Mouse (Mus musculus) naive thymus-derived CD4-positive, alpha-beta T cell, adult 5 months (primary cell): ENCODE measurements around the gene Rtn4rl1. TPM values are rescaled to one million over a fixed set of nuclear protein-coding genes. Genes with fewer than 3 reads are reported as not detected.

Experiments used
- polyA plus RNA-seq: library from polyadenylated mRNA; unstranded; fragments of 100-300 nt; shearing (Covaris generic); gene quantifications from one replicate; pipeline ENCODE4 v1.2.1, GENCODE M21; 2017

Rtn4rl1 gene
- polyA plus RNA-seq: 28.6 TPM

GRCm38 (mm10) chr11:75193256-75194071, at the start of gene Rtn4rl1:
TSS of gene Rtn4rl1 (plus strand) at chr11:75193783.

DNA sequence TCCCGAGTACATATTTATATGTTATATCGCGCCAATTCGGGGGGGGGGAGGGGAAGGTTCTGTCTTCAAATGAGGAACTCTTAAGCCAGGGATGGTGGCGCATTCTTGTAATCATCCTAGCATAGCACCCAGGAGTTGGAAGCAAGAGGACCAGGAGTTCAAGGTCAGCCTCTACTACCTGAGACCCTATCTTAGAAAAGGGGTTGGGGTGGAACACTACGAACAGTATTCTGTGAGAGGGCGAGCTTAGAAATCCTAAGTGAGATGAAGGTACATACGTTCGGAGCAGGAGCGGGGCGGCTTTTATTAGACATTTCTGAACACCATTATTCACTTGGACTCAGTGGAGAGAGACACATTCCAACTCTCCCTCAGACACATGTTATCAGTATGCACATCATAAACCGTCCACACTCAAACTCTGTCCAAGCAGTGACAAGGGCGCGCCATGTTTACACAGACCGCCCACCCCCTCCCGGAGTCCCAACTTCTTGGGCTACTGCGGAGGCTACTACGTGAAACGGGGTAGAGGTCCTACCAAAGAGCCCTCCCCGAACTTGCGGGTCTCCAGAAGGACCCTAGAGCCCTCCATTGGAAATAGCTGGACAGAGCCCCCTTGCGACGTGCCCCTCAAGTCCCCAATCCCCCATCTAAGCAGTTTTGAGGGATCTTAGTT, 24.0 kb upstream of the Rtn4rl1 start, which contains the start of gene Hic1:
Gene Hic1 (minus strand): TSS at position 115 of the 676 bp plus-strand sequence.

DNA sequence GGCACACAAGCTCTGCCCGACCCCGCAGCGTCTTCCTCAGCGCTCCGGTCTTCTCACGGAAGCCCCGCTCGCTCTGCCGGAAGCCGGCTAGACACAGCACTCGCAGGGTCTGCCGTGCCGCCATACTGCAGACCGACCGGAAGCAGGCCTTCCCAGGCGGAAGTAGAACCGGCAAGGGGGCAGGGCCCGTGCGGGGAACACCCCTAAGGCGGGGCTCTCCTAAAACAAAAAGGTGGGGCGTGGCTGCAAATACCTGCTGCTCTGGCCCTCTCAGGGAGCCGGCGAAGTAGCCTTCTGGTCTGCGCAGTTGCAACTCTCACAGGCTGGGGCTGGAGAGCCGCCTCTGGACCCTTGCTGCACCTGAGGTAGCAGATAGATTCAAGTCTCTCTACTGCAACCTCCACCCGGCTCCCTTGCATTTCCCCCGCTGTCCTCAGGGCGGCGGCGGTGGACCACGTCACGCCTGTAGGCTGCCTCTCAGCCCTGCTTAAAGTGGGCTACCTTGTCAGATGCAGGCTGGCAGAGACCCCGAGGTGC, 14.8 kb upstream of the Rtn4rl1 start, which contains the start of gene Ovca2:
Gene Ovca2 (minus strand): TSS at position 164 of the 537 bp plus-strand sequence.

GRCm38 (mm10) chr11:75190905-75191441, 2.6 kb upstream of the Rtn4rl1 start, which contains the start of gene Dph1:
TSS of gene Dph1 (minus strand) at chr11:75191241.

Other genes with a start within 250 kb of the Rtn4rl1 start
- 0.65 TPM for gene Hic1, start 24.3 kb upstream of the Rtn4rl1 start, polyA plus RNA-seq
- 17.1 TPM for gene Ovca2, start 14.9 kb upstream of the Rtn4rl1 start, polyA plus RNA-seq
- gene Dph1, start 2.5 kb upstream of the Rtn4rl1 start, polyA plus RNA-seq: 19.7 TPM
- 144 TPM for gene Rpa1, start 154.5 kb downstream of the Rtn4rl1 start, polyA plus RNA-seq
- 28.6 TPM for gene Smyd4, start 154.7 kb downstream of the Rtn4rl1 start, polyA plus RNA-seq
- gene Serpinf1, start 228.9 kb downstream of the Rtn4rl1 start, polyA plus RNA-seq: not detected
- not detected for gene Serpinf2, start 245.8 kb downstream of the Rtn4rl1 start, polyA plus RNA-seq